Mouse (Mus musculus) erythroblast, embryonic 14.5 days (primary cell): Measurements from ENCODE around the gene Adam12. TPM values are rescaled to one million over a fixed set of nuclear protein-coding genes. Genes with fewer than 3 reads are reported as not detected.

ENCODE experiments used
- H3K27me3 ChIP-seq: 2 replicates; pipeline ENCODE4 v1.6.1; 2012; ENCODE audit warnings: inconsistent platforms; ENCODE audit not compliant: control insufficient read depth
- H3K36me3 ChIP-seq: 2 replicates; pipeline ENCODE4 v1.6.1; 2012; ENCODE audit warnings: mild to moderate bottlenecking, inconsistent platforms; ENCODE audit not compliant: control insufficient read depth
- H3K4me1 ChIP-seq: 2 replicates; pipeline ENCODE4 v1.6.1; 2012; ENCODE audit warnings: inconsistent platforms; ENCODE audit not compliant: control insufficient read depth
- H3K4me3 ChIP-seq: replicated peaks from 2 replicates; pipeline ENCODE3; 2012; ENCODE audit warnings: moderate library complexity, mild to moderate bottlenecking, inconsistent platforms
- H3K9me3 ChIP-seq: 2 replicates; pipeline ENCODE4 v1.6.1; 2012; ENCODE audit warnings: low read length, inconsistent platforms, mixed read lengths; ENCODE audit not compliant: control insufficient read depth
- GATA1 ChIP-seq: IDR thresholded peaks from 2 replicates; pipeline ENCODE4 v1.6.1; 2012; ENCODE audit warnings: low read length, inconsistent platforms, mixed read lengths
- TAL1 ChIP-seq: IDR thresholded peaks from 3 replicates; pipeline ENCODE4 v1.6.1; 2012; ENCODE audit warnings: low read length, inconsistent platforms, mixed read lengths
- polyA plus RNA-seq: library from polyadenylated mRNA; stranded (reverse); fragments of >175 nt; gene quantifications from 2 replicates; pipeline ENCODE4 v1.2.3, GENCODE M21; 2012

Gene Adam12
- polyA plus RNA-seq, 1 experiment, result 0.01 TPM

- Histone ChIP-seq H3K9me3 (no peaks in the 10 kb centered on the region), H3K4me3 (no peak overlapping the region), H3K27me3 (no peaks in the 10 kb centered on the region; the same call in 1 of the 2 replicates), H3K4me1 (no peaks in the 10 kb centered on the region), H3K36me3 (no peaks in the 10 kb centered on the region)
- no peak for TF ChIP-seq GATA1
- TF ChIP-seq TAL1, result no peak
These were observed 285.1 kb downstream of the Adam12 start for GRCm38 (mm10) chr7:133946757-133947345.

DNA sequence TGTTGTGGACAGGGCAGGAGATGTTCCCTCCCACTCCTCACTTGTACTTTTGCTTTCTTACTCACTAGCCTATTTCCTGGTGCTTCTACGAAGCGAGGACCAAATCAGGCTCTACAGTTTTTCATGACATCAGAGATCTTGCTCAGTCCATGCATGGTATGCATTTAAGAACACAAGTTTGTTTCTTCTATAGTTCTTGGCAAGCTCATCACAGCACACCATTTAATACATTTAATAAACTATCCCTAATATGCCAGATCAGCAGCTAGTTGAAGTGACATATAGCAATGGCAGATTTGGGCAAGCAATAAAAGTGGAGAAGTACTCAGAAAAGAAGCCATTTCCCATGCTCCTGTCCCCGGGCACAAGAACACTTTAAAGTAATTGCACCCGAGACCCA is 285.8 kb downstream of the Adam12 start:
- no peaks in the 10 kb centered on the region; the same call in 1 of the 2 replicates for H3K27me3 ChIP-seq
- H3K4me1 ChIP-seq, result no peaks in the 10 kb centered on the region
- H3K4me3 ChIP-seq, result no peak overlapping the region
- H3K36me3 ChIP-seq, result no peaks in the 10 kb centered on the region
- TF ChIP-seq GATA1 (no peak), TAL1 (no peak)
- no peaks in the 10 kb centered on the region for H3K9me3 ChIP-seq

- Histone ChIP-seq H3K4me1 (no peaks in the 10 kb centered on the region), H3K4me3 (no peak overlapping the region), H3K27me3 (no peaks in the 10 kb centered on the region), H3K9me3 (no peaks in the 10 kb centered on the region), H3K36me3 (no peaks in the 10 kb centered on the region)
- TF ChIP-seq GATA1 (no peak), TAL1 (no peak)
These were observed 291.5 kb downstream of the Adam12 start for GRCm38 (mm10) chr7:133940405-133940804.

DNA sequence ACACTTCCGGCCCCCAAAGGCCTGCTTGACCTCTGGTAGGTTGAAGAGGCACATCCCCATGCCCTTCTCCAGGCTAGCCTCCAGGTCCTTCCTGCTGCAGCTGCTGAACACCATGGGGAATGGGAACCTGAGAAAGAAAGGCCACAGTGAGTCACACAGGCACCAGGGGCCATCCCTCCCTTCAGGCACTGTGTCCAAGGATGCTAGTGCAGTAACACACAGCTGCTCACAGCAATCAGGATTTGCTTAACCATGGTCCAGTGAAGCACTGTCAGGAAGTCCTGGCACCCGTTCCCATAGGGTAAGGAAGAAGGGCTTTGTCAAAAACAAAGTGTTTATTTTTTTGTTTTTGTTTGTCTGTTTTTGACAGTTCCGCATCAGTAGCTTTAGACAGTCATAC is 294.5 kb downstream of the Adam12 start:
- no peak for TF ChIP-seq TAL1
- no peak for TF ChIP-seq GATA1
- H3K36me3 ChIP-seq, result no peaks in the 10 kb centered on the region
- no peak overlapping the region for H3K4me3 ChIP-seq
- H3K27me3 ChIP-seq, result no peaks in the 10 kb centered on the region
- no peaks in the 10 kb centered on the region for H3K9me3 ChIP-seq
- no peaks in the 10 kb centered on the region for H3K4me1 ChIP-seq

DNA sequence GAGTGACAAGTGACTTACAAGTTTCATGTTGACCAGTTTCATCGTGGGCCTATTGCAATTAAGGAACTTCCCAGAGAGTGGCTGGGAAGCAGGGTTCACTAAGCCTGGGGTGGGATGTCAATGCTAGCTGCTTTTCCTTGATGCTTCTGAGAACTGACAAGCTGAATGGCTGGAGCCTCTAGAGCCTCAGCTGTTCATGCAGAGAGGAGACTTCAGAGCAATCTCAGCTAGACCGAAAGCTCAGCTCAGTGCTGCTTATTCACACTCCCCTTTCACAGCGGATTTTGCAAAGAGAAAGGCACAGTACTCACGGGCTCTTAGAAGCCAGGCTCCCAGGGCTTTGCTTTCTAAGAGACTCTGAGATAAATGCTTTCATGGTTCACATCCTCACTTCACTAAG is 295.6 kb downstream of the Adam12 start:
- H3K4me1 ChIP-seq, result no peaks in the 10 kb centered on the region
- H3K27me3 ChIP-seq, result no peaks in the 10 kb centered on the region
- H3K9me3 ChIP-seq, result no peaks in the 10 kb centered on the region
- H3K4me3 ChIP-seq, result no peak overlapping the region
- TF ChIP-seq GATA1, result no peak
- TF ChIP-seq TAL1, result no peak
- H3K36me3 ChIP-seq, result no peaks in the 10 kb centered on the region

DNA sequence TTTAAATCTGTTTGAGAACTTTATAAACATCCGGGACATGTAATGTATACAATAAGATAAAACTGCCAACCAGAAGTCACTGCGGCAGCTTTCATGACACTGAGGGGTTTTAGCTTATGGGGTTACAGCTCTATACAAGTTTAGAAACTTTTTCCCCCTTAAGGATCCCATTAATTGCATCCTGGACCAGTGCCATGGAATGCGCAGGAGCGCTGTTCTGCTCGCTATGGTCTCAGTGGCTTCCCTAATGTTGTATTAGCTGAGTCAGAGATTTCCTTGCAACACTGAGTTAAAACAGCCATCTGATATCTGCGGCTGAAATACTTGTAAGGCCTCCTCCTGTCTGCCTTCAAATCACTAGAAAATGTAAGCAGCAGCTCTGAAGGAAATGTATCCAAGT is 298.6 kb downstream of the Adam12 start:
- H3K9me3 ChIP-seq, result no peaks in the 10 kb centered on the region
- no peak for TF ChIP-seq TAL1
- TF ChIP-seq GATA1, result no peak
- no peaks in the 10 kb centered on the region for H3K36me3 ChIP-seq
- no peak overlapping the region for H3K4me3 ChIP-seq
- H3K27me3 ChIP-seq, result no peaks in the 10 kb centered on the region
- H3K4me1 ChIP-seq, result no peaks in the 10 kb centered on the region

- Histone ChIP-seq H3K27me3 (no peaks in the 10 kb centered on the region), H3K4me1 (no peaks in the 10 kb centered on the region), H3K9me3 (no peaks in the 10 kb centered on the region), H3K4me3 (no peak overlapping the region), H3K36me3 (no peaks in the 10 kb centered on the region)
- TF ChIP-seq TAL1 (no peak), GATA1 (no peak)
These were observed 300.5 kb downstream of the Adam12 start for GRCm38 (mm10) chr7:133931481-133931880.

DNA sequence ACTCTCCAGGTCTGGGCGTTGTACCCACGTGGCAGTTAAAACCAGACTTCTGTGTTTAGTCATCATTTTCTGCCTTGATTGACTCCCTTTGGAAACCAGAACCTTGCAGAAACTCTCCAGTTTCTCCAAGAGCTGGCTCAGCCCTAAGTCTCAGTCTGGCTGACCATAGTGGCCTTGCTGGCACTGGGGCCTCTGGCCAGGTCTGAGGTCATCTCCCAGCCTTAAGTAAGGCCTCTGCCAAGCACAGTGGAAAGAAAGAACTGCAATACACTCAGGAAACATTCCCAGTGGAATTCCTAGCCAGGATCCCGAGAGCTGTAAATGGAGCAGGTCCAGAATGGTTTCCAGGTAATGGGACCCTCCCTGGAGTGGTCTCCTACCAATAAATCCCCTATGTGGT is 303.0 kb downstream of the Adam12 start:
- H3K4me1 ChIP-seq, result no peaks in the 10 kb centered on the region
- no peak overlapping the region for H3K4me3 ChIP-seq
- no peaks in the 10 kb centered on the region for H3K36me3 ChIP-seq
- no peaks in the 10 kb centered on the region for H3K9me3 ChIP-seq
- TF ChIP-seq TAL1 (no peak), GATA1 (no peak)
- no peaks in the 10 kb centered on the region for H3K27me3 ChIP-seq

DNA sequence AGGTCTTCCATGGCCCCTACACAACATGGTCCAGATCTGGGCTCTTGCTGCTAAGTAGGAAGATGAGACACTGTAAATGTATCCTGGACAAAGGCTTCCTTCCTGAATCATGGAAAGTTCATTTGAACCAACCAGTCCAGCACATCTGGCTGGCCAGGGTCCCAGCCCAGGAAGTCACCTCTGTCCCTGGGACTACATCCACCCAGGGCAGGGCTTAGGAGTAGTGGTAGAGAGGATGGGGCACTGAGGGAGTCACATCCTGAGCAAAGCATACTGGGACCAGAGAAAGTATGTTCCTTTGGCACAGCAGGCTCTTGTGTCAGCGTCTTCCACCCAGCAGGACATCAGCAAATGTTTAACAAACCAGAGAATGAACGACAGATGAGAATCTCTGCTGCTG is 306.2 kb downstream of the Adam12 start:
- TF ChIP-seq GATA1 (no peak), TAL1 (no peak)
- Histone ChIP-seq H3K9me3 (no peaks in the 10 kb centered on the region), H3K36me3 (no peaks in the 10 kb centered on the region), H3K27me3 (no peaks in the 10 kb centered on the region), H3K4me3 (no peak overlapping the region), H3K4me1 (no peaks in the 10 kb centered on the region)

- H3K9me3 ChIP-seq, result no peaks in the 10 kb centered on the region
- TF ChIP-seq GATA1 (no peak), TAL1 (no peak)
These were observed 308.0 kb downstream of the Adam12 start for GRCm38 (mm10) chr7:133923994-133924393.

More at GRCm38 (mm10) chr7:133923994-133924393, 308.0 kb downstream of the Adam12 start:
- Histone ChIP-seq H3K36me3 (no peaks in the 10 kb centered on the region), H3K4me1 (no peaks in the 10 kb centered on the region), H3K4me3 (no peak overlapping the region), H3K27me3 (no peaks in the 10 kb centered on the region)
